Mouse (Mus musculus) pancreas, adult 10 weeks (tissue): ENCODE data around the gene Galp. TPM values are rescaled to one million over a fixed set of nuclear protein-coding genes. Genes with fewer than 3 reads are reported as not detected.

Source experiments
- polyA plus RNA-seq: library from polyadenylated mRNA; stranded (reverse); fragments of 350-450 nt; fragmentation: Illumina TruSeq; extraction: RNeasy Lipid Tissue Mini Kit (QIAGEN cat#74804); gene quantifications from one replicate; pipeline ENCODE4 v1.2.3, GENCODE M21; 2015; ENCODE audit warnings: low read depth, low replicate concordance; ENCODE audit not compliant: insufficient read depth

Gene Galp
- not detected for polyA plus RNA-seq

GRCm38 (mm10) chr7:6196790-6197189 is at the start of gene Galp:
Gene Galp (plus strand): TSS chr7:6197090.

DNA sequence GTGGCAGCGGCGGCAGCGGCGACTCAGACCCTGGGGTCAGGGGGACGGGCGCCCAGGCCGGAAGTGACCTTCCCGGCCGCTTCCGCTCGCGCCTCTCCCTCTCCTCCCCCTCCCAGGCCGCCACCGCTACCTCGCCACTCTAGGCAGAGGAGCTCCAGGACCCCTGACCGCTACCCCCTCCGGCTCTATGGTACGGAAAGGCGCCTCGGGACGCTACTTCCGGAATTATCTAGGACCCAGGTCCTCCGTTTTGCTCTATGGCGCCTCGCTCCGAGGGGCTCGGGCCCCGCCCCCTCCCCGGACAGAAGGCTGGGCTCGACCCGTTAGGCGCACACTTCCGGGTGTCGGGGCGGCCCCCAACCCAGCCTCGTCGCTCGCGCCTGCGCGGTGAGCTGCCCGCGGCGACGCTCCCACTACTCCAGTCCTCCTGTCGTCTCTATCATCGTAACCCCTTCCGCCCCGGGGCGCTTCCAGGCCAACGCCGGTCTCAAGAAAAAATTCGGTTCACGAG is 40.9 kb upstream of the Galp start, which contains the start of gene Zfp787:
Gene Zfp787, minus strand, starts transcription at position 97 of the 511 bp plus-strand sequence.

DNA sequence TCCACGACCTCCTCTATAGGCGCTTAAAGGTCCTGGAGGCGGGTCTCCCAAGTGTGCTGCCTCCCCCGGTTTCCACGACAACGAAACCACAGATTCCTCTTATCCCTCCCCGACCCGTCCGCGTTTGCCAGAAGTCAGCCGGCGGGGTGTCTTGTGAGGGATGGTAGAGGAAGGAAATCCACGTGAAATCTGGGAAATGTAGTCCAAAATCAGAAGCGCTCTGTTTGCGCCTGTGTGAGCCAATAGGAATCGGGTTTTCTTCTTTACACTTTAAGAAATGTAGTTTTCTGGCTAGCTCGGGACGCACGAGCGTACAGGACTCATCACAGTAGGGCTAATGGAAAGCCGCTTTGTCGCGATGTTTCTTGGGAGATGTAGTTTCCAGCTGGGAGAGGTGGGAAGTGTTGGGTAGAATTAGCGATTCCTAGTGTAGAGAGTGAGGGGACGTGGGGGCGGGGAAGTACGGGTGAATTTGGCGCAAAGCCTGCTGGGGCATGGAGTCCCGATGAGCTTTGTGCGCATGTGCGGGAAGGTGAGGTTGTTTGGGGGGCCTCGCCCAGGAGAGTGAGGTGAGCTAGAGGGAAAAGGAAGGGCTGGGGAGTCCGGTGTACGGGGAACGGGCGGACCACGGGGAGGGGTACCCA is 24.8 kb upstream of the Galp start, which contains the start of gene Zfp444:
Gene Zfp444, plus strand, starts transcription at position 221 of the 644 bp plus-strand sequence.

DNA sequence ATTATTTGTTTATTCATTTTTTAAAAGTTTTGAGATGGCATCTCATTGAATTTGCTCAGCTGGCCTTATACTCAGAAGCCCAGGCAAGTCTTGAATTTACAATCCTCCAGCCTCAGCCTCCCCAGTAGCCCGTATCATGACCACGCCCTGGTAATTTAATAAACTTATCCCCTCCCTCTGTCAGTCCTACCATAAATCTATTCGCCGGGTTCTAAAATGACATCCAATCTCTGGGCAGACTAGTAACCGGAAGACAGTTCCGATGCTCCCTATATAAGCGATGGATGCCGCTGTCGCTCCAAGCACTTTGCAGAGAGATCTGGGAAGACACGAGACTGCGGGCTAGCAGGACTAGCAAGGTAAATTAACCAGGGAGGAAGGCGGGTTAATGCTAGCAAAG is 25.1 kb downstream of the Galp start, which contains the start of gene Zscan5b:
Gene Zscan5b, plus strand, starts transcription at position 301 of the 400 bp plus-strand sequence.

GRCm38 (mm10) chr7:6252410-6252809 is 55.5 kb downstream of the Galp start, which contains the start of gene Epp13:
Gene Epp13 (plus strand): TSS chr7:6252710.

Other genes with a start within 250 kb of the Galp start
- not detected for gene Vmn1r65, start 186.1 kb upstream of the Galp start, polyA plus RNA-seq
- not detected for gene Nlrp4c, start 151.9 kb upstream of the Galp start, polyA plus RNA-seq
- 14.8 TPM for gene Zfp787, start 41.1 kb upstream of the Galp start, polyA plus RNA-seq
- 5.9 TPM for gene Zfp444, start 24.9 kb upstream of the Galp start, polyA plus RNA-seq
- gene Zscan5b, start 25.2 kb downstream of the Galp start, polyA plus RNA-seq: not detected
- not detected for gene Epp13, start 55.6 kb downstream of the Galp start, polyA plus RNA-seq
- gene Zfp667, start 89.5 kb downstream of the Galp start, polyA plus RNA-seq: 2.5 TPM
- 0.31 TPM for gene Zfp583, start 134.2 kb downstream of the Galp start, polyA plus RNA-seq
- 0.50 TPM for gene Gm3854, start 146.7 kb downstream of the Galp start, polyA plus RNA-seq
- 1.6 TPM for gene Zfp78, start 166.2 kb downstream of the Galp start, polyA plus RNA-seq
- 2.3 TPM for gene Zfp28, start 186.2 kb downstream of the Galp start, polyA plus RNA-seq
- gene Smim17, start 201.6 kb downstream of the Galp start, polyA plus RNA-seq: not detected
- not detected for gene Gm20715, start 213.2 kb downstream of the Galp start, polyA plus RNA-seq
- gene Olfr1344, start 241.6 kb downstream of the Galp start, polyA plus RNA-seq: not detected